Mouse (Mus musculus) midbrain, embryonic 10.5 days (tissue): ENCODE results near the gene Med13l. TPM values are rescaled to one million over a fixed set of nuclear protein-coding genes. Genes with fewer than 3 reads are reported as not detected.

Source experiments
- DNase-seq: peaks from one replicate; pipeline ENCODE4 v3.0.0-alpha.2; 2017; ENCODE audit warnings: low spot score
- H3K27ac ChIP-seq: fragments of 300-500 bp; sonication (generic); replicated peaks from 2 replicates; pipeline ENCODE4 v1.5.1; 2016; ENCODE audit warnings: mild to moderate bottlenecking
- H3K27me3 ChIP-seq: fragments of 300-500 bp; sonication (generic); 2 replicates; pipeline ENCODE4 v1.6.1; 2016; ENCODE audit warnings: low read depth, mild to moderate bottlenecking; ENCODE audit not compliant: poor library complexity, severe bottlenecking
- H3K36me3 ChIP-seq: fragments of 300-500 bp; sonication (generic); 2 replicates; pipeline ENCODE4 v1.6.1; 2016; ENCODE audit warnings: mild to moderate bottlenecking, moderate library complexity
- H3K4me1 ChIP-seq: fragments of 300-500 bp; sonication (generic); 2 replicates; pipeline ENCODE4 v1.6.1; 2016
- H3K4me3 ChIP-seq: fragments of 300-500 bp; sonication (generic); 2 replicates; pipeline ENCODE4 v1.5.1; 2016; ENCODE audit warnings: mild to moderate bottlenecking, moderate library complexity
- H3K9me3 ChIP-seq: fragments of 300-500 bp; sonication (generic); replicated peaks from 2 replicates; pipeline ENCODE4 v1.6.1; 2016; ENCODE audit warnings: mild to moderate bottlenecking
- WGBS: fragments of 180-500 bp; shearing (Covaris S2); methylation state at CpG from one replicate; pipeline ENCODE4 v1.1.7; 2016; 5-methylcytosine and 5-hydroxymethylcytosine counted together
- polyA plus RNA-seq: library from polyadenylated mRNA; unstranded; fragments of >200 nt; fragmentation: Nextera tagmentation; extraction: Ambion mirVana; gene quantifications from 2 replicates; pipeline ENCODE4 v1.2.1, GENCODE M21; 2016

Gene Med13l
- polyA plus RNA-seq, 1 experiment from 2014 or later: 9.9 TPM

DNA sequence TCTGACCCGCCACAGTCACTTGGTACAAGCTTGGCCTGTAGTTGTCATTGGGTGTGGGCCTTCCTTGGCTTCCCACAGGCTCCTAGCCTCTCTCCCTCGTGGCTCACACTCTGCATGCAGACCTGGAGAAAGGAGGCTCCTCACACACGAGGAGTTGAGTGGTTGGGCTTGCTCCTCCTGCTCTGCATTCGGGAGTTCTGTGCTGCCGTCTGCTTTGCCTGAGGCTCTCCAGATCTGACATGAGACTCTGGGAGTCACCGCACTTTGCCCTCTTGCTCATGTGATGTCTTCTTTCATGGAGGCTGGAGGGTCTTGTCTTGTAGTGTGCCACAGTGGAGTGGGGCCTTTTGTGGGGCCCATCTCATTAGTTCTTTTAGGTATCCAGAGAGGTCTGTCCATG lies 26.1 kb downstream of the Med13l start:
- H3K27me3 ChIP-seq: no peaks in the 10 kb centered on the region
- no peaks in the 10 kb centered on the region for H3K36me3 ChIP-seq
- no peaks in the 10 kb centered on the region for H3K9me3 ChIP-seq
- H3K4me3 ChIP-seq: no peak overlapping the region
- DNase-seq: no peak
- H3K27ac ChIP-seq: peak overlapping the region; percentile 57; the same call in 1 of the 2 replicates
- 63% methylated on average over 6 of the region's 6 CpGs for WGBS
- H3K4me1 ChIP-seq: peaks cover 67% of the 10 kb centered on the region

DNA sequence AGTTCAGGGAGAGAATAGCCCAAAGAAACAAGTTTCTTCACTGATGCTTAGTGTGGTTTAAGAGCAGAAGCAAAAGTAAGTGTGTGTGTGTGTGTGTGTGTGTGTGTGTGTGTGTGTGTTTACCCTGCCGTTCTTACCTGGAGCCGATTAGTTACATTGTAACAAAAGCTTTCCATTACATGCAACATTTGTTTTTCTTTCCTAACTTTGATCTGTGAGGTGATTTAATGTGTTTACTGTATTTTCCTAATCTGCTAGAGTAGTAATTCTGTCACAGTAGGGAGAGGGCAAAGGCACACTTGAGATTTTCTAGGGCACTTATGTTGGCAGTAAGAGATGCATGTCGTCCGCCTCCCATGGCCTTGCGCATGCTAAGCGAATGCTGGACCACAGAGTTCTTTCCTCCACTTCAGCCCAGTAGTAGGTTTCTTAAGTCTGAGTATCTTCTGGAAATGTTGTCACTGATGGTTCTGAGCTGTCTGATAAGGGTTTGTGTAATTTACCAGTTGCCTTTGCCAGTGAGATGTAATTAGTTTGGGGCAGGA lies 28.0 kb downstream of the Med13l start:
- no peak for DNase-seq
- 90% methylated on average over 6 of the region's 6 CpGs for WGBS
- no peaks in the 10 kb centered on the region for H3K36me3 ChIP-seq
- no peaks in the 10 kb centered on the region for H3K9me3 ChIP-seq
- H3K27me3 ChIP-seq: no peaks in the 10 kb centered on the region
- H3K4me1 ChIP-seq: peaks cover 77% of the 10 kb centered on the region
- no peak overlapping the region for H3K4me3 ChIP-seq
- H3K27ac ChIP-seq: no peak overlapping the region

DNA sequence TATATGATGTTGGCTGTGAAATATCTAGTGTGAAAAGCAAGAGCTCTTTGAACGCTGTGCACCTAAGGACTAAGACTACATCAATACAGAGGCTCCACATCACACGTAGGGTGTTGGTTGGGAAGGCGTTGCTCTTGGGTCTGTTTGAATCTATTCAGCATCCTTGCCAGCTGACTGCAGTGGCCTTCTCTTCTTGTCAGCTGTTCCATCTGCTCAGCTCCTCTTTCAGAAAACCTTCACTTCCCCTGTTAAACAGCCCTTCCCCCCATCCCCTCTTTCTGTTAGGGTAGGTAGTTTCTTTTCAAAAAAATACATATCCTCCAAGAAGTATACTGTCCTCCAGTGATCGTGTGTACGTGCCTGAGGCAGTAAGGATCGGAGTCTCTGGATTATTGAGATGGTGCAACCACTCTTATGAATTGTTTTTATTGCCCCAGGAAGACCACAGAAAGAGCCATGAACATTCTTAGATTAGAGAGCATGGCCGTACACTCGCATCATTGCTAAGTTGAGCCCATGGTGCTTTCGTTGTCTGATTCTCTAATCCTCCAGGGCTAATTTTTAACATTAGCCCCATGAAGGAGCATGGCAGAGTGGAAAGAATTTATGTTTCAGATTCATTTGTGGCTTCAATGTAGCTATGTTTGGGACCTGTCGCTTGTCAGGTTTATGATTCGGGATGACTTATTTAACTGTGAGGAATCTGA lies 28.9 kb downstream of the Med13l start:
- H3K27ac ChIP-seq: no peak overlapping the region; the same call in 1 of the 2 replicates
- no peaks in the 10 kb centered on the region for H3K36me3 ChIP-seq
- H3K4me3 ChIP-seq: no peak overlapping the region
- WGBS: 86% methylated on average over 11 of the region's 11 CpGs
- H3K9me3 ChIP-seq: no peaks in the 10 kb centered on the region
- no peaks in the 10 kb centered on the region for H3K27me3 ChIP-seq
- H3K4me1 ChIP-seq: peaks cover 77% of the 10 kb centered on the region
- no peak for DNase-seq

GRCm38 (mm10) chr5:118590868-118591267 lies 30.4 kb downstream of the Med13l start:
- Histone ChIP-seq H3K4me1 (peaks cover 62% of the 10 kb centered on the region), H3K9me3 (no peaks in the 10 kb centered on the region), H3K27ac (no peak overlapping the region), H3K4me3 (no peak overlapping the region), H3K27me3 (no peaks in the 10 kb centered on the region), H3K36me3 (no peaks in the 10 kb centered on the region; the same call in 1 of the 2 replicates)
- DNase-seq: no peak
- WGBS: 49% methylated on average over 6 of the region's 6 CpGs

GRCm38 (mm10) chr5:118591826-118592499 lies 31.5 kb downstream of the Med13l start:
- Histone ChIP-seq H3K4me3 (no peak overlapping the region), H3K4me1 (peaks cover 60% of the 10 kb centered on the region), H3K27me3 (no peaks in the 10 kb centered on the region), H3K36me3 (no peaks in the 10 kb centered on the region; the same call in 1 of the 2 replicates), H3K9me3 (no peaks in the 10 kb centered on the region), H3K27ac (no peak overlapping the region)
- DNase-seq: no peak
- 53% methylated on average over 11 of the region's 11 CpGs for WGBS

- Histone ChIP-seq H3K27me3 (no peaks in the 10 kb centered on the region), H3K4me3 (no peak overlapping the region), H3K27ac (0 out of 2 replicates have a peak overlapping the region, but pooled peaks have one; percentile 49), H3K36me3 (no peaks in the 10 kb centered on the region; the same call in 1 of the 2 replicates), H3K9me3 (no peaks in the 10 kb centered on the region), H3K4me1 (peaks cover 48% of the 10 kb centered on the region)
- peak; percentile 38 for DNase-seq
- 61% methylated on average over 14 of the region's 14 CpGs for WGBS
Observed at GRCm38 (mm10) chr5:118594470-118595236, 34.2 kb downstream of the Med13l start.

- Histone ChIP-seq H3K27ac (no peak overlapping the region), H3K36me3 (no peaks in the 10 kb centered on the region; the same call in 1 of the 2 replicates), H3K9me3 (no peaks in the 10 kb centered on the region), H3K4me1 (peaks cover 48% of the 10 kb centered on the region), H3K4me3 (no peak overlapping the region), H3K27me3 (no peaks in the 10 kb centered on the region)
- 89% methylated on average over 5 of the region's 5 CpGs for WGBS
- DNase-seq: no peak
Observed at GRCm38 (mm10) chr5:118595901-118596300, 35.4 kb downstream of the Med13l start.

GRCm38 (mm10) chr5:118596452-118597092 lies 36.1 kb downstream of the Med13l start:
- H3K4me3 ChIP-seq: no peak overlapping the region
- no peak for DNase-seq
- H3K27ac ChIP-seq: no peak overlapping the region
- 88% methylated on average over 15 of the region's 15 CpGs for WGBS
- H3K9me3 ChIP-seq: no peaks in the 10 kb centered on the region
- peaks cover 45% of the 10 kb centered on the region for H3K4me1 ChIP-seq
- H3K27me3 ChIP-seq: no peaks in the 10 kb centered on the region
- no peaks in the 10 kb centered on the region; the same call in 1 of the 2 replicates for H3K36me3 ChIP-seq

DNA sequence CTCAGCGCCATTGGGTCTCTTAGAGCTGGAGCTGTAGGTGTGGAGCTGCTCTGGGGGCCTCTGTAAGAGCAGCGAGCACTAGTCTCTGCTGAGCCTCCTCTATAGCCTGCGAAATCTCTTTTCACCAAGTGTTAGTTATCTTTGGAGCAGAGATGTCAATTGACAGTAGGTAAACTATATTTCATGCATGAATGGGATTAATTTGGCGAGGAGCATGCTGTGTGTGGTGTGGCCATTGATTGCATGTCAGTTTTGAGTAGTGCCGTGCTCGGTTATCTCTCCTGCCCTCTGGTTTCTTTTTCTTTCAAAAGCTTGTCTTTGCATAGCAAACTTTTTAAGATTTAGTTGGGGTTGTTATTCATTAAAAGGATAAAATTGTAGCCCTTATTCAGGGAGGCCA lies 38.1 kb downstream of the Med13l start:
- 88% methylated on average over 6 of the region's 6 CpGs for WGBS
- no peak for DNase-seq

GRCm38 (mm10) chr5:118601452-118601851 lies 41.0 kb downstream of the Med13l start:
- H3K4me3 ChIP-seq: no peak overlapping the region
- whole genome bisulfite sequencing: 89% methylated on average over 4 of the region's 4 CpGs
- H3K27me3 ChIP-seq: no peaks in the 10 kb centered on the region
- peaks cover 60% of the 10 kb centered on the region for H3K4me1 ChIP-seq
- no peaks in the 10 kb centered on the region for H3K36me3 ChIP-seq
- no peak for DNase-seq
- no peak overlapping the region for H3K27ac ChIP-seq
- H3K9me3 ChIP-seq: no peaks in the 10 kb centered on the region

More for the DNA sequence above, 38.1 kb downstream of the Med13l start:
- Histone ChIP-seq H3K27ac (no peak overlapping the region), H3K36me3 (no peaks in the 10 kb centered on the region; the same call in 1 of the 2 replicates), H3K27me3 (no peaks in the 10 kb centered on the region), H3K9me3 (no peaks in the 10 kb centered on the region), H3K4me1 (peaks cover 48% of the 10 kb centered on the region), H3K4me3 (no peak overlapping the region)

- Histone ChIP-seq H3K9me3 (no peaks in the 10 kb centered on the region), H3K4me3 (no peak overlapping the region), H3K36me3 (no peaks in the 10 kb centered on the region), H3K4me1 (peaks cover 65% of the 10 kb centered on the region), H3K27me3 (no peaks in the 10 kb centered on the region), H3K27ac (no peak overlapping the region)
- DNase-seq: no peak
- WGBS: 76% methylated on average over 7 of the region's 7 CpGs
Observed at GRCm38 (mm10) chr5:118602706-118603105, 42.2 kb downstream of the Med13l start.

DNA sequence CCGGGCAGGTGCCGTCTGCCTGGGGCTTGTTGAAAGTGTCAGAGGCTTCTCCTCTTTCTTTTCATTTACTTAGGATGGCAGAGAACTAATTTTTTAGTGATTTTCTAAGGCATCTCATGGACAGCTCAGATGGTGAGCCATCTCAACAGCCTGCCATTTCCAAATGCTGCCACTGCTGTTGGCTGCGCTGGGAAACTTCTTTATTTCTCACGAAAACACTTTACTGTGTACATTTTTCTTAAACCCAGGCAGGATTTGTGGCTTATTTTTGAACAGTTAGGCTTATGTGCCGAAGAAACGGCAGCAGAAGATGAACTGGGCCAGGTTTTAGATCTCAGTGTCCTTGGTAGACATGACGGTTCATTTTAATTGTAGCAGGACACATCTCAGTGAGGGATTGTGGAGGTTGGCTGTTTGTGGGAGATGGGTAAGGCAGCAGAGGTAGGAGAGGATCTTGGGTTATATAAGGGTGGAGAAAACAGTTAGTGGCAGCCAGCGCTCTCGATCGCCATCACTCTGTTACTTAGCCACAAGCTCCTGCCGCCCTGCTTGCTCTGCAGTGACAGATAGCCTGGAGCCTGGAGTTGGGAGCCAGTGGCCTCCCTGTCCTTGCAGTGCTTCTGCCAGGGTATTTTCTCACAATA lies 45.1 kb downstream of the Med13l start:
- DNase-seq: no peak
- Histone ChIP-seq H3K27ac (no peak overlapping the region), H3K4me3 (no peak overlapping the region), H3K36me3 (no peaks in the 10 kb centered on the region), H3K4me1 (peaks cover 64% of the 10 kb centered on the region), H3K27me3 (no peaks in the 10 kb centered on the region), H3K9me3 (no peaks in the 10 kb centered on the region)
- WGBS: 84% methylated on average over 11 of the region's 11 CpGs
